Comparison of ENCODE assay signal across 9 mouse cellular contexts in genomic region chr17:34699575-34700408, GRCm38 (mm10). TPM values are rescaled to one million over a fixed set of nuclear protein-coding genes. Genes with fewer than 3 reads are reported as not detected.
DNase-seq lines count a peak whose midpoint lies in the region; ATAC-seq and TF ChIP-seq lines count a peak whose summit lies in the region.
"Had no signal": no experiment of that assay in that cellular context is flagged by ENCODE, and none has a peak within 500 bp of the region (broad histone marks: within the 10 kb centered on the region; RNA-seq: fewer than 3 reads in every experiment).

No protein-coding gene starts in this region.

- DNase-seq in kidney, postnatal 0 days (ENCODE audit: low spot score), result peak; percentile 19
- no peak for DNase-seq in kidney, postnatal 25 days
- DNase-seq in frontal cortex, postnatal 36 days (ENCODE audit: low spot score in 2 of 2), result peak; percentile 69 to 80
- peak; percentile 58 to 74 for DNase-seq in left cerebral cortex, adult 9 months (ENCODE audit: low spot score in 2 of 2)
- DNase-seq in right cerebral cortex, adult 18-20 months, result peak; percentile 83
- no peak for DNase-seq in thymus, postnatal 0 days (ENCODE audit: low spot score)
- no peak for DNase-seq in testis, postnatal 14 days (ENCODE audit: low spot score)
- no peak for DNase-seq in c-Kit-positive CD71-positive TER-119-positive erythroid progenitor cells, embryonic 14.5 days (ENCODE audit: low spot score)
- DNase-seq: adrenal gland, postnatal 10 days had no signal

- no peak for ATAC-seq in kidney, postnatal 0 days (replicated peaks; ENCODE audit: low FRiP score, low read depth)

- no peak overlapping the region for H3K27ac ChIP-seq in kidney, postnatal 0 days

- H3K9me3 ChIP-seq in kidney, postnatal 0 days (replicated peaks; ENCODE audit: low read length), result no peaks in the 10 kb centered on the region

- TF ChIP-seq CTCF in kidney, postnatal 0 days (IDR thresholded peaks at IDR 0.05; ENCODE audit: low read depth), result no peak

- no peaks in the 10 kb centered on the region for H3K4me1 ChIP-seq in kidney, postnatal 0 days (replicated peaks; ENCODE audit: insufficient read depth, low read length)

- H3K9ac ChIP-seq in kidney, postnatal 0 days (ENCODE audit: low read depth, low read length), result no peak overlapping the region

- no peaks in the 10 kb centered on the region for H3K27me3 ChIP-seq in kidney, postnatal 0 days (ENCODE audit: insufficient read depth, low read length)

- no peak overlapping the region for H3K4me2 ChIP-seq in kidney, postnatal 0 days (ENCODE audit: low read length)

- whole genome bisulfite sequencing in kidney, postnatal 0 days, result 51% methylated on average over 14 of the region's 14 CpGs

- no peaks in the 10 kb centered on the region for H3K36me3 ChIP-seq in kidney, postnatal 0 days (ENCODE audit: insufficient read depth, low read length)

- no peak overlapping the region for H3K4me3 ChIP-seq in kidney, postnatal 0 days (replicated peaks; ENCODE audit: low read depth, low read length)

RNA-seq across cellular contexts. Expression of gene Tnxb, which starts 29.5 kb away (rescaled TPM):
- 0.19 and 0.26 TPM in 2 replicates for polyA plus RNA-seq in kidney, postnatal 0 days (2015; fragmentation: Nextera tagmentation; extraction: Ambion mirVana)
- 0.54 and 0.59 TPM in 2 replicates for polyA plus RNA-seq in thymus, postnatal 0 days (2015; fragmentation: Nextera tagmentation; extraction: Ambion mirVana)

RNA-seq across cellular contexts. Expression of gene C4b, which starts 43.9 kb away (rescaled TPM):
- polyA plus RNA-seq in kidney, postnatal 0 days (2015; fragmentation: Nextera tagmentation; extraction: Ambion mirVana), result 0.22 and 0.41 TPM in 2 replicates
- polyA plus RNA-seq in thymus, postnatal 0 days (2015; fragmentation: Nextera tagmentation; extraction: Ambion mirVana), result 0.32 and 0.49 TPM in 2 replicates

RNA-seq across cellular contexts. Expression of gene Atf6b, which starts 52.8 kb away (rescaled TPM):
- polyA plus RNA-seq in kidney, postnatal 0 days (2015; fragmentation: Nextera tagmentation; extraction: Ambion mirVana), result 62.0 and 65.8 TPM in 2 replicates
- 56.6 and 60.8 TPM in 2 replicates for polyA plus RNA-seq in thymus, postnatal 0 days (2015; fragmentation: Nextera tagmentation; extraction: Ambion mirVana)

RNA-seq across cellular contexts. Expression of gene Fkbpl, which starts 55.2 kb away (rescaled TPM):
- 16.4 and 18.6 TPM in 2 replicates for polyA plus RNA-seq in kidney, postnatal 0 days (2015; fragmentation: Nextera tagmentation; extraction: Ambion mirVana)
- 12.5 TPM in 2 replicates for polyA plus RNA-seq in thymus, postnatal 0 days (2015; fragmentation: Nextera tagmentation; extraction: Ambion mirVana)

Comparison
In these comparisons a context has a peak if more than half of its experiments do, and no peak if none do; other contexts are left out.
1. DNase-seq: peak in kidney, postnatal 0 days (single experiment), frontal cortex, postnatal 36 days (2 of 2), left cerebral cortex, adult 9 months (2 of 2) and right cerebral cortex, adult 18-20 months (single experiment); none in kidney, postnatal 25 days (0 of 2), thymus, postnatal 0 days (single experiment), testis, postnatal 14 days (single experiment) and c-Kit-positive CD71-positive TER-119-positive erythroid progenitor cells, embryonic 14.5 days (single experiment).